Mouse (Mus musculus) olfactory bulb, adult 2 months (tissue): ENCODE results near the gene Tff1.
A peak's percentile ranks its signal among the peaks of the same experiment; 100 is the strongest.

Experiments used
- CTCF ChIP-seq: fragments of 200-500 bp; IDR thresholded peaks from 2 replicates; pipeline ENCODE4 v1.5.1; 2012; ENCODE audit warnings: low read depth, mild to moderate bottlenecking, low read length, moderate library complexity; ENCODE audit not compliant: insufficient read depth
- POLR2A ChIP-seq: fragments of 200-500 bp; IDR thresholded peaks from 2 replicates; pipeline ENCODE4 v1.6.1; 2012; ENCODE audit warnings: mild to moderate bottlenecking, low read depth, low read length, moderate library complexity; ENCODE audit not compliant: insufficient read depth

DNA sequence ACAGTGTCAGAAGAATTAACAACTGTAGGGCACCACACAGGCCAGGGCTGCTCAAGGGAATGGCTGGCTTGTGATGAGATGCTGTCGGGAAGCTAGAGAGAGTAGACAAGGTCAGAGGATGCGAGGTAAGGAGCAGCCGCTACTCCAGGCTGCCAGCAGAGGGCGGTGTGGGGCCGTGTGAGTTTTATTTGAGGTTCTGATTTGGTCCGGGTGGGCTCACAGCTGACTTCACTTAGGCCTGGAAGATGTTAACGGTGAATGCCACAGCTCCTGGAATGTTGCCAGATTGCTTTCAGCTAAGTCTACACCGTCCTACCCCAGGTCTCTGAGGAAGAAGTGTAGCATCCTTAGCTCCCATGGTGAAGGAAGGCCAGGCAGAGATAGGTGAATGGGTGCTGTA lies 43.1 kb downstream of the Tff1 start:
- TF ChIP-seq CTCF (peak; percentile 91), POLR2A (no peak)
